ENCODE assay signal across 9 mouse cellular contexts in genomic region chr11:118940539-118940938, GRCm38 (mm10). TPM values are rescaled to one million over a fixed set of nuclear protein-coding genes. Genes with fewer than 3 reads are reported as not detected.
A peak's percentile ranks its signal among the peaks of the same experiment; 100 is the strongest.
DNase-seq lines count a peak whose midpoint lies in the region; ATAC-seq and TF ChIP-seq lines count a peak whose summit lies in the region.
"Had no signal": no experiment of that assay in that cellular context is flagged by ENCODE, and none has a peak within 500 bp of the region (broad histone marks: within the 10 kb centered on the region; RNA-seq: fewer than 3 reads in every experiment).

No protein-coding gene starts in this region.

- ATAC-seq in midbrain, embryonic 14.5 days (ENCODE audit: low FRiP score, low TSS enrichment), result no peak
- no peak for ATAC-seq in midbrain, embryonic 16.5 days
- ATAC-seq: intestine, embryonic 16.5 days had no signal

- H3K9ac ChIP-seq in midbrain, embryonic 14.5 days (replicated peaks; ENCODE audit: low read length), result no peak overlapping the region
- no peak overlapping the region for H3K9ac ChIP-seq in midbrain, embryonic 16.5 days (ENCODE audit: low read depth, low read length)

- no peak for TF ChIP-seq POLR2A in lung, adult 2 months (IDR thresholded peaks at IDR 0.05; ENCODE audit: borderline replicate concordance, extremely low read depth, low read depth, low read length)

- peak; percentile 53 for DNase-seq in midbrain, embryonic 14.5 days
- DNase-seq in cerebellum, postnatal 36 days, result peak; percentile 97 to 98
- peak; percentile 84 for DNase-seq in layer of hippocampus, adult 9-11 months
- DNase-seq in telencephalon, adult 2 months (ENCODE audit: low read depth, low spot score), result peak; percentile 67
- no peak for DNase-seq in lung, postnatal 36 days
- no peak for DNase-seq in lung, adult 2 months
- DNase-seq: liver had no signal

- no peak for TF ChIP-seq CTCF in lung, adult 2 months (IDR thresholded peaks at IDR 0.05; ENCODE audit: insufficient read depth, low read length)

- no peak overlapping the region for H3K27ac ChIP-seq in midbrain, embryonic 14.5 days (replicated peaks; ENCODE audit: low read depth, low read length)
- H3K27ac ChIP-seq in midbrain, embryonic 16.5 days (ENCODE audit: low read length), result no peak overlapping the region

- no peaks in the 10 kb centered on the region for H3K36me3 ChIP-seq in midbrain, embryonic 14.5 days (ENCODE audit: control insufficient read depth, insufficient read depth, low read length)
- no peaks in the 10 kb centered on the region for H3K36me3 ChIP-seq in midbrain, embryonic 16.5 days (ENCODE audit: control insufficient read depth, insufficient read depth, low read length)

- H3K4me2 ChIP-seq in midbrain, embryonic 14.5 days (ENCODE audit: low read length), result no peak overlapping the region
- no peak overlapping the region for H3K4me2 ChIP-seq in midbrain, embryonic 16.5 days (ENCODE audit: low read length)

- H3K9me3 ChIP-seq in midbrain, embryonic 14.5 days (ENCODE audit: control insufficient read depth, low read length), result no peaks in the 10 kb centered on the region
- no peaks in the 10 kb centered on the region for H3K9me3 ChIP-seq in midbrain, embryonic 16.5 days (replicated peaks; ENCODE audit: control insufficient read depth, low read length, poor library complexity, severe bottlenecking)

- no peaks in the 10 kb centered on the region for H3K27me3 ChIP-seq in midbrain, embryonic 14.5 days (ENCODE audit: control insufficient read depth, insufficient read depth, low read length)
- no peaks in the 10 kb centered on the region for H3K27me3 ChIP-seq in midbrain, embryonic 16.5 days (ENCODE audit: control insufficient read depth, insufficient read depth, low read depth, low read length)

- 0 out of 2 replicates have a peak, but pooled peaks cover 4% of the 10 kb centered on the region for H3K4me1 ChIP-seq in midbrain, embryonic 14.5 days (ENCODE audit: control insufficient read depth, insufficient read depth, low read length)
- H3K4me1 ChIP-seq in midbrain, embryonic 16.5 days (ENCODE audit: control insufficient read depth, insufficient read depth, low read length), result no peaks in the 10 kb centered on the region
- H3K4me1 ChIP-seq in lung, adult 2 months (ENCODE audit: control insufficient read depth, insufficient read depth, low read length), result no peaks in the 10 kb centered on the region

- no peak overlapping the region for H3K4me3 ChIP-seq in midbrain, embryonic 14.5 days (replicated peaks; ENCODE audit: low read depth, low read length)
- H3K4me3 ChIP-seq in midbrain, embryonic 16.5 days (ENCODE audit: low read depth, low read length), result no peak overlapping the region
- no peak overlapping the region for H3K4me3 ChIP-seq in lung, adult 2 months (replicated peaks; ENCODE audit: extremely low read depth, low read depth, low read length)

- 58% methylated on average over 11 of the region's 11 CpGs for WGBS in midbrain, embryonic 14.5 days
- 50% methylated on average over 11 of the region's 11 CpGs for WGBS in midbrain, embryonic 16.5 days
- 64% methylated on average over 11 of the region's 11 CpGs for WGBS in lung, adult 2 months

RNA-seq across cellular contexts. Expression of gene Rbfox3, which starts 29.1 kb away (rescaled TPM):
- polyA plus RNA-seq in midbrain, embryonic 14.5 days (2014; fragmentation: Nextera tagmentation; extraction: Ambion mirVana), result 31.7 and 41.9 TPM in 2 replicates
- 49.1 and 54.9 TPM in 2 replicates for polyA plus RNA-seq in midbrain, embryonic 16.5 days (2015; fragmentation: Nextera tagmentation; extraction: Ambion mirVana)
- 1.3 and 1.9 TPM in 2 replicates for polyA plus RNA-seq in lung, adult 2 months (2012; rRNA removed)

RNA-seq across cellular contexts. Expression of gene Enpp7, which starts 47.4 kb away (rescaled TPM):
- polyA plus RNA-seq in midbrain, embryonic 14.5 days (2014; fragmentation: Nextera tagmentation; extraction: Ambion mirVana), result not detected in 2 replicates
- not detected in 2 replicates for polyA plus RNA-seq in midbrain, embryonic 16.5 days (2015; fragmentation: Nextera tagmentation; extraction: Ambion mirVana)
- 0.13 TPM in 1 of 2 replicates, not detected in the other for polyA plus RNA-seq in lung, adult 2 months (2012; rRNA removed)

Comparison
In these comparisons a context has a peak if more than half of its experiments do, and no peak if none do; other contexts are left out.
1. DNase-seq: peak in midbrain, embryonic 14.5 days (single experiment), cerebellum, postnatal 36 days (2 of 2), layer of hippocampus, adult 9-11 months (single experiment) and telencephalon, adult 2 months (single experiment); none in lung, postnatal 36 days (single experiment) and lung, adult 2 months (single experiment).
2. RNA of gene Rbfox3, which starts 29.1 kb away (polyA plus RNA-seq): 49.1 to 54.9 TPM in midbrain, embryonic 16.5 days and 31.7 to 41.9 TPM in midbrain, embryonic 14.5 days; 1.3 to 1.9 TPM in lung, adult 2 months; every median in the first group is over 10 times any median in the second.